Mouse (Mus musculus) ovary, postnatal 14 days (tissue): ENCODE measurements at regions not wholly inside any gene's neighbourhood (a gene's known extent, or its start where the extent isn't known, plus 50 kb on each side); places are given as distances from the start of the nearest gene placed in this dataset.

Experiments
- DNase-seq: peaks from one replicate; pipeline ENCODE4 v3.0.0; 2022; ENCODE audit warnings: low spot score

DNA sequence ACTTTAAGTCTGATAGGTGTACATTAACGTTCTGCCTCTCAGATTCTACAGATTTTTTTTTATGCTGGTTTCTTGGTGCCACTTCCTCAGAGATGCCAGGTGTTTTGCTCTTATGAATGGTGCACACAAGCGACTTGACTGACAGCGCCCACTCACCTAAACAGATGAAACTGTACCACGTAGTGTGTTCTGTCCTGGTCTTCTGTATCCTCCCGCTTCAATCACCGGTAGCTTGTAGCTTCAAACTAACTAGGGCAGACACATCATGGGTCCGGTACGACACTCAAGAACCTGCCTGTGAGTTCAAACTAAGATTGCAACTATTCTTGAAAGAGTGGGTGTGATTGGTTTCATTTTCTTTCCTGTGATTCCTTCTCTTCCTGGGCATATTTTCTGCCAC, 198.0 kb upstream of the Satb1 start:
- DNase-seq, result no peak

DNA sequence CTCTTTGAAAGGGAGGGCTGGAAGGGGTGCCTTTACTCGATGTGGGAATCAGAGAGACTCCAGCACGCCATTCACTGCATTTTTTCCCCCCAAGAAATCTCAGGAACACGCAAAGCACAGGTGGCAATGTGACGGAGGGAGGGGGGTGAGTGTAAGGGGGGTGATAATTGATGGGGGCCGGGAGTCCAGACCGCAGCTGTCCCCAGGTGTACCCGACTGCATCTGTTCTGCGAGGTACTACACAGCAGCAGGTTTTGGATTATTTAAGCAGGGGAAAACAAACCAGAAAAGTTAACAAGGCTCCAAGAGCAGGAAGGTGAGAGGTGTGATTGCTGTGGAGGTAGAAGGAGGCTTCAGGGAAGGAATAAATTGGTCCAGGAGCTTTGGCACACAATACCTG, 153.8 kb upstream of the Satb1 start:
- DNase-seq, result no peak

DNA sequence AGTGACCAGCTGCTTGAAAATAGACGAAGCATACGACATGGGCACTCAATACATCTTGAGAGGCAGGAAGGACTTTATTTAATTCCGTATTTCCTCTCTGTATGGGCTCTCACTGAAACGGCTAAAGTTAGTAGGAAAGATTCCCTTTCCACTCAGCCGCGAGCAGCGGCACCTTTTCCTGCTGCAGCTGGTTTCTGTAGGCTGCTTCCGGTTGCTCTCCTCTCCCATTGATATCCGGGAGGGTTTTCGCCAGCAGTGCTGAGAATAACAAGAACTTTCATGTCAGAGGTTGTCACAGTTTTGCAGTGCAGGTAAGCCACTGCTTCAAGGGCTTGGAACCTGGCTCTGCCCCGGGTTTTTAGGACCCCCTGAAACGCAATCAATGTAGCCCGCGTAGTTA, 153.1 kb upstream of the Satb1 start:
- DNase-seq, result no peak

DNA sequence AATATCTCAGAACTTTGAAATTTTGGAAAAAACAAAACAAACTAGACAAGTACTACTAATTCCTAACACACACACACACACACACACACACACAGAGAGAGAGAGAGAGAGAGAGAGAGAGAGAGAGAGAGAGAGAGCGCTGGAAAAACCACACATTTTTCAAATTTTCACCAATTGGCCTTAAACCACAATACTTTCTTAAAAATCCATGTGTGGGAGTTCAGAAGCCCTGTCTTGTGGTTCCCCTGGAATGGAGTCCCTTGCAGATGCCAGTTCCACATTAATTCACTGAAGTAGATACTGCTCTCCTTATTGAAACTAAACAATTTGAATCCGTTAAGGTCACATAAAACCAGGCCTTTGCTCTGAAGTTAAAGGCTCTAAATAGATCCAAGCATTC, 146.0 kb upstream of the Satb1 start:
- no peak for DNase-seq

DNA sequence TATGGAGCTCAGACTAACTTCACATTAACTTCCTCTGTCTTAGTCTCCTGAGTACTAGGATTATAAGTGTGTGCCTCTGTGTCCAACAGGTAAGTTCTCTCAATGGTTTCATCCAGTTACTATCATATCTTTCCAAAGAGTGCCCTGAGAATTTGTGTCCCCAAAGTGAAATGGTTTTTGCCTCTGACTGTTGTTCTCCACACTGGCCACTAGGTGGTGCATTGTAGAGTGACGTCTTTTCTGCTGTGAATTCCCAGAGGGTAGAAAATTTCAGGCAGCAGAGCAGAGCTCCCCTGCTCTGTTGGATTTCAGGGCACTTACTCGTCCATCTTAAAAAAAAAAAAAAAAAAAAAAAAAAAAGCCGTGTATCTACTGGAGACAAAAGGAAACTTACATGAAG, 138.4 kb upstream of the Satb1 start:
- DNase-seq, result no peak

DNA sequence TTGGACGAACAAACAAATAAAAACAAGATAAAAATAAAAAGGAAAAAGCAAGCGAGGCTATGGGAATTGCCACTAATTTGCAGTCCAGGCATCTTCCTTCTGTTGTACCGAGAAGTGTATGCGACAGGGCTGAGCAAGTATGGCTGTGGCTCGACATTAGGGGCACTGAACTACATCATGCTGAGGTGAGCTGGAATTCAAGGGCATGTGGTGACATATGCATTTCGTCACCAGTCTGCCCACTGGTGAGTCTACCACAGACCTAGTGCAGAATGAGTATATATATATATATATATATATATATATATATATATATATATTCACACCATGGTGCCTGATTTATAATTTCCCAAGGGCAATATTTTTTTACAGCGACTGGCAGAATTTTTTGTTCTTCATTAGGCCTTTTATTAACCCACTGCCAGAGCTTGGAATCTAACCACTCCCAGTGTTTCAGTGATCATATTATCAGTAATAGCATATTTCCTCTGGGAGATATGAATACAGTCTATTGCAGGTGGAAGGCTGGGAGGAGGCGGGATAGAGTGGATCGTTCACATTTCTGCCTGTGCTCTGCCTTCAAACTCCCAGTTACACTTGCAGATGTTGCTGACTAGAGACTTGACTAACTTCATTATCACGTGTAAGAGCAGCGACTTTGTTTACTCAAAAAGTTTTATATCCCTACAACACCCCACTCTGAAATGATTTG, 133.6 kb upstream of the Satb1 start:
- DNase-seq, result no peak

DNA sequence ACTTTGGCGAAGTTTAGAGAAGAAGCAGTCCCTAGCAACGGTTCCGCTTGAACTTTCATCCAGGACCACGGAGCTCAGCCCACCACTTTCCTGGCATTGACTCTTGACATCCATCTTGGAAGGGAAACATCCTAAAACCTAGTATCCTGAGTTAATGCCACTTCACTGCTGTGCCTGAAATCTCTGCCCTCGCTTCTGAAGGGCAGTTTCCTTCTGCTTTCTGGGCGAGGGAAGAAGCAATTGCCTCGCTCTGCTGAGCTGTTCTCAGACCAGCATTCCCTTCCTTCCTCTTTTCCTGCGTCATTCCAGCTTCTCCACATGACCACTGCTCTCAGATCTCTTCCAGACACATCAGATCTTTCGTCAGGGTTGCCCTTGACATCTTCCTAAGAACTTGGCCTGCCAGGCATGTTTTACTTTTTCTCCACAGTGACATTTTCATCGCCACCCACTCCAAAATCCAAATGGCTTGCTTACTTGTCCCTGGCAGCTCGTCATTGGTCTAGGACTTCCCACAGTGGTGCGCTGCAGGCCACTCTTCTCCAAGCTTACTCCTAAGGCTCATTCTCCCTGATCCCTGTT, 129.5 kb upstream of the Satb1 start:
- no peak for DNase-seq

DNA sequence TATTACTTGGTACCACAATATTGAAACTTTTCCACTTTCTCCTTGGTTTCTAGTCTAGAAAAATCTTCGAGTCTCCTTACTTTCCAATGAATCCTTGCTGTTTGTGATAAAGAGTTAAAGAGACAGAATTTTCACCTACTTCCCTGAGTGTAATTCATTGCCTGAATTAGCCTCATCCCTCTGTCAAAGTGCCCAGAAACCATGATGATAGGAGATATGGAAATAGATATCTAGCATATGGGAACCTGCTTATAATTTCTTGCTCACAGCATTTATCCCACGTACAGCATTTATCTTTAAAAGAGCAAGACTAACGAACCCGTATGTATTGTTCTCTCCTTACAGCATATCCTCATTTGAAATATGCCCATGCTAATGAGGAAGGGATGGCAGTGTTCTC, 128.2 kb upstream of the Satb1 start:
- no peak for DNase-seq

DNA sequence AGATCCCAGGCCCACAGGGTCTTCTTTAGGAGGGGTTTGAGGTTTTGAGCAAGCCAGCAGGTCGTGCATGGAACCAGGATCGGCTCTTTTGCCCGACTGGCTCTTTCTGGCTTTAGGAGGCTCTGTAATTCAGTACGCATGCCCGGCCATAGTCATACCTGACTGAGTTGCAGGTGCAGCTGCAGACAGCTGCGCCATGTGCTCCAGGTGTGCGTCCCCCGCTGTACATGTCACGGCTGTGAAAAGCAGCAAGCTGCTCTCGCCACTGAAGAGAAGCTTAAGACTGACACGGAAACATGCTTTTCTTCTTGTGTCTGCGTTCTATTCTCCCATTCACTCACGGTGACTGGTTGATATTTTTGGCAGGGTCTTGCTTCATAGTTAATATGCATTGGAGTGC, 123.2 kb upstream of the Satb1 start:
- no peak for DNase-seq

DNA sequence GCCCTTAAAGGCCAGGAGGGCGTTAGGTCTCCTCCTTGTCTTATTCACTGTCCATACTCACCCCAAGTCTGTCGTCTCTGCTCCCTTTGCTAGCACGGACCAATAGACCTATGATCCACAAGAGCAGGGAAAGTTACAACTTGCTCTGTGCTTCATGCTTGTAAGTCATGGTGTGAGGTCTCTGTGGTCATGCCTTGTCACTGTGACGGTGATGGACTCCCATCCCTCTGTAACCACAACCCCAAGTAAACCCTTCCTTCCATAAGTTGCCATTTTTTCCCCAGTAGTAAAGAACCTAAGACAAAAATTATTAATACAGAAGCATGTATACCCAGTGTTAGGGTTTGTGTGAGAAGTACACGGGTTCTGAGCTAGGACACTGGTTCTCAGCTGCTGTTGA, 104.6 kb upstream of the Satb1 start:
- DNase-seq, result no peak

DNA sequence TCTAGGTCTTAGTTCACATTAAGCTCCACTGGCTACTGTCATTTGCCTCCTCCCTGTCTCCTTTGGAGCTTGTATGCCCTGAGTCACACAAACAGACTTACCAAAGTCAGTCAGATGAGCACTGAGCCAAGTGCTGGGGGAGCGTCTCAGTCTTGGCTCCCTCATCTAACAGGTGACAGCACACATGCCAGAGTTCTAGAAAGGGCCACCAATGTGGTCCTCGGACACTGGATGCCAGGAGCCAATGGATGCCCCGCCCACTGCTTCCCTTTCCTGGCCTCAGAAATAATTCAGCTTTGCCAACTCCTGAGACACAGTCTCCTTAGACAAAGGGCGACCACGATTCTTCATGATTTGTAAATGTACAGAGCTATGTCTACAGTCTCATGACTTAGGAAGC, 103.0 kb upstream of the Satb1 start:
- DNase-seq, result no peak

DNA sequence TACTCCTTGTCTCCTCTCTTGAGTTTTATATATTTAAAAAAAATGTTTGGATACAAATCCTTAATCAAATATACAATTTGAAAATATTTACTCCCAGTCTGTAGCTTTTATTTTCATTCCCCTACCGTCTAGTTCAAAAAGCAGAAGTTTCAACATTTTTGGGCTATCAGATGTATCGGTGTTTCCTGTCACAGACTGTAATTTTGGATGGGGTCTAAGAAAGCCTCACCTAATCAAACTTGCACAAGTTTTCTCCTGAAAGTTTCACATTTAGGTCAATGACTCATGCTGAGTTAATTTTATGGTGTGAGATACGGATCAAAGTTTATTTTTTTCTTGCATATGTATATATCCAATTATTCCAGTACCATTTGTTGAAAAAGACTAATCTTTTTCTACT, 93.3 kb upstream of the Satb1 start:
- DNase-seq, result no peak

DNA sequence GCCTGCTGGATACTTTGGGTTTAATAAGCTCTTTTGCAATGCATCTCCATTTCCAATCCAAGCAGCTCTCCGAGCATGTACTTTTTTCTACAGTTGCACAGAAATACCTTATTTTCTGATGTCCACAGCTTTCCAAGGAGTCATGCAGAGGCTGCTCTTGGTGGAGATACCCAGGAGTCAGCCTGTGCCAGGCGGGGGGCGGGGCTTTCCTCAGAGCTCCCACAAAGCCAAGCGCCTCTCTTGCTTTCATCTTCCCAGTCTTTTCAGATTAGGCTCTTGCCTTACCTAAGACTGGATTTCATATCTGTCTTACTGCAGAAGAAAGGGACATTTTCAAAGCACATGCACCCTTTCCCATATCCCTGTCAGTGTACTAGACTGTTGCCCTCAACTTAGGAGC, 73.9 kb upstream of the Satb1 start:
- no peak for DNase-seq

DNA sequence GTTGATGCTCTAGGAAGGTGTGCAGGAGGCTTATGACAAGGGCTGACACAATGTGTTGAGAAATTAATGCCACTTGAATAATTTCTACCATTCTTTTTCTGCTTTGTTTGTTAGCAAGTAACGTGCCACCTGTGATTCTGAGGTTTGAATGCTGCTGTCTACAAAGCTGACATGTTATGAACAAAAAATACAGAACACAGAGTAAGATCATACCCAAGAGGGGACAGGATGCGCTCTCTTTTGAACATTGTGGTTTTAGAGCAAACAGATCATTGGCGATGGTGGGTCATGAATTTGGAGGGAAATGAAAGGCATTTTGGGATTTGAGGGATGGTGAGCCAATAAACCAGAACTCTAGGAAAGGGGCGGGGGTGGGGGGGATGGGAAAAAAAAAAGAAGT, 73.3 kb upstream of the Satb1 start:
- DNase-seq, result no peak

DNA sequence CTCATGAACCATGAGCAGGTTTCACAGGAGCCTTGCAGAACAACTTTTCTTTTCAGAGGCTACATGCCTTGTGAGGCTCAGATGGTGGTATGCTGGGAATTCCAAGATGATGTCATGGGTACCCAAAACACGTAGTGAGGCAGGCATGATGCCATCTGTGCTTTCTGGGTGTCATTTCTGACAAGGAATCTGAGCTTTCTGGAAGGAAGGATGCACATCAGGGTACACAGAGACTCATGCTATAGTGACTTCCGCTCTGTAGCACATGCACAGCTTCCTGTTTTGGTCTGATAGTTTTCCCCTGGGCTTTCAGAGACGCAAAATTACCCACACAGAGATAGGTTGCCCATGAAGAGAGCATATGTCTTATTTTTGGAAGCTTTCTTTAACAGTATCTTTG, 70.8 kb upstream of the Satb1 start:
- DNase-seq, result no peak

DNA sequence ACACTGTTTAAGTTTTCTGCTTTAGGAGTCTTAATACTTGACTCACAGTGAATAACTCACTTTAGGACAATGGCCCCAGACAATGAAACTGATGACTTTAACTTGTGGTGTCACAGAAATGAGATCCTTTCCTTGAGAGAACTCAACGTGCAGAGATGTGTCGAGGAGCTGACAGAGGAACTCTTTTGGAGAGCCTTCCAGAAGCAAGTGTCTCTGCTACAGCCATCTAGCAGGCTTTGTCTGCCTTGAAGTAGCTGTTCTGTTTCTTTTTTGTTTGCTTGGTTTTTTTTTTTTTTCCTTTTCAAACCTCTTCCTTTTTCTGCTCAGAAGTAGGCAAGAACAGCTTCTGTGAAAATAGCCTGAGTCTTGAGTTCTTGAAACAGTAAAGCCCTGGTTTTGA, 66.3 kb upstream of the Satb1 start:
- no peak for DNase-seq

DNA sequence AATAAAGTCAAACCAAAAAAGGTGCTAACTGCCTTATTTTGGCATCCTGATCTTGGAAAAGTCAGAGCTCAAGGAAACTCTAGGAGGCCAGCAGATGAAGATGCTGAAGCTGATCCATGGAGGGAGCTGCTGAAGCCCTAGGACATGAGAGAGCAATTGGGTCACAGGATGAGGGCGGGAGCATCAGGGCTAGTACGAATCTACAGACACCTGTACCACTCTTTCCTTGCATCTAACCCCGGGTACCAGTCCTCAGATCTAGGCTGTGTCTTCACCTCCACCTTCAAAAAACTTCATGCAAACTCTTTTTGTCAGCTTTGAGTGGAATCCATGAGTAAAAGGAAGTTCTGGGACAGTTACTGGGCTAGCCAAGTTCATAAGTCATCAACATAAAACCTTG, 63.1 kb upstream of the Satb1 start:
- DNase-seq, result no peak

DNA sequence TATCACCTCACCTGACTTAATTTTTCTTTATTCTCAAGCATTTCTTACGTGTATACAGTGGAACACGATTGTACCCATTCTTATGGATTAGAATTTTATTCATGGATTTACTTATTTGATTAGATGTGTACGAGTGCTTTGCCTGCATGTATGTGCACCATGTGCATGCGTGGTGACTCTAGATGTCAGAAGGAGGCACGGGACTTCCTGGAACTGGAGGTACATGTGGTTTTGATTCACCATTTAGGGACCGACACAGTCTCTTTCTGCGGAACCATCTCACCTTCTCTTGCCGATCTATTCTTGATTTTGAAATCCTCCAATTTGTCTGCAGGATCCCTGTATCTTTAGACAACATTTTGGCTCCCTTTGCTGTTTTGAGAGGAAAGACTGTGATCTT, 61.2 kb upstream of the Satb1 start:
- no peak for DNase-seq

DNA sequence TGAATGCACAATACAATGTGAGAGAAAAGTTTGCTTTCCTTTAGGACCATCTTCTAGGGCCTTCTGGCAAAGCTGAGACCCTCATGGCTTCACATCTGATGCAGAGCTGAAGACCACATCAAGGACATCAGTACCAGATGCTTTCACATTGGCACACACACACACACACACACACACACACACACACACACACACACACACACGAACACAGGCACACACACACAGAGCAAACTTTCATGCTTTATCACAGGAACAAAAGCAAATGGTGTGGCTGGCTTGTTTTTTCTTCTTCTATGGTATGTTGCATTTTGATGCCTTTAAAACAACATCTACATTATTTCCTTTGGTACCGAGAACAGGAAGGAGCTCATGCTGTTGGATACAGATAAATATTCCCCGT, 59.8 kb upstream of the Satb1 start:
- no peak for DNase-seq

DNA sequence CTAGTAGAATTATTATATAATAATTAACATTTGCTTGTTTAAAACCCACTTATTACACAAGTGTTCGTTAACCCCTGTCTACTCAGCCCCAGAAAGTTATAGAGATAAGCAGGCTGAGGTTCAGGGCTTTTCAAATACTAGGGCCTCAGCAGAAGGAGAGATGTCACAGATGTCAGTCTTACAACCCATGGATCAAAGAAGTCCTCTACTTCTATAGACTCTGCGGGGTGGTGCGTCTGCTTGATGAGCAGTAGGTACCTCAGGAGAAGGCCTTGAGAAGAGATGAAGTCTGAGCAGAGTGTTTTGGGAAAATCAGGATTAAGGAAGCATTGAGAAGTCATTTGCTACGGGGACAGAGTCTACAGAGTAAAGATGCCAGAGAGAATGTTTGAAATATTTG, 59.1 kb upstream of the Satb1 start:
- no peak for DNase-seq
